Mouse (Mus musculus) cerebellum, adult 2 months (tissue): ENCODE data around the gene Golgb1.

Source experiments
- CTCF ChIP-seq: fragments of 200-500 bp; IDR thresholded peaks from 2 replicates; pipeline ENCODE4 v1.5.1; 2011; ENCODE audit warnings: low read depth, mild to moderate bottlenecking, control low read depth, low read length, moderate library complexity, borderline replicate concordance; ENCODE audit not compliant: insufficient read depth
- POLR2A ChIP-seq: fragments of 200-500 bp; IDR thresholded peaks from 2 replicates; pipeline ENCODE4 v1.6.1; 2011; ENCODE audit warnings: low read length, control low read depth, borderline replicate concordance; ENCODE audit not compliant: insufficient read depth

DNA sequence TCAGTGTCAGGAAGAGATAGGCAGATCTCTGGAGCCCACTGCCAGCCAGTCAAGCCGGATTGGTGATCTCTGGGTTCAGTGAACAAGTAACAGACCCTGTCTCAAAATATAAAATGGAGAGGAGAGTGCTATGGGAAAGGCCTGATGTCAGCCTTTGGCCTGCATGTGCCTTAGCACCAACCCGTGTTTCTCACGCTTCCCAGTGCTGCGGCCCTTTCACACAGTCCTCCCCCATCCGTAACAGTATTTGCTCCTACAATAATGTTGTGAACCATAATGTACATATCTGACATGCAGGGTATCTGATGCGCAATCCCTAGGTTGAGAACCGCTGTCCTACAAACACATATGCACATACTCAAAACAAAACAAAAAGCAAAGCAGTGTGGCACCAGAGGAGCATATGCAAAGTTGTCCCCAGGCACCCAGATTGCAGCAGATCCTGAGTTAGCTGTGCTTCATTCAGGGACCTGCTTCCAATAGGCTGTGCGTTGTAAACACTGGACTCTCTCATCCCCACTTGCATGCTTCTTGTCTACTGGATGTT is 46.2 kb downstream of the Golgb1 start:
- TF ChIP-seq POLR2A = no peak
- TF ChIP-seq CTCF = no peak
